Mouse (Mus musculus): ENCODE data around the gene Sytl2.

The Sytl2 gene

DNA sequence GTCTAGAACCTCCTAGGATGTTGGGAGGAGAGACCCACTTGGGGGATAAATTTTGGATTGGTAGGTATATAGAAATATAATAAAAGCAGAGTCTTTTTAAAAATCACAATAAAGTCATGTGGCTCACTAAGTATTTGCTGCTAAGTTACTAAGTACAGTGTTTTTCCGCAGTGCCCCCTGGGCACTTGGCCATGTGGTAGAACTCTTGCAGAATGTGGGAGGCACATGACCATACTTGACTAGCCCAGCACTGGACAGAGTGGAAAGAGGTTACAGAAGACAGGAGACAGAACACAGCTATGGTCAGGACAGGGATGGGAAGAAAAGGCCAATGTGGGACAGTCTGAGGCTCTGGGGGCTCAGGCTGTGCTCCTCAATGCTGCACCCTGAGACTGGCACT is 4.9 kb downstream of the Sytl2 start:
- in situ Hi-C loops (cut with MboI, MseI) = no loop called here

- in situ Hi-C loops (cut with MboI, MseI) = no loop called here
Measured at GRCm38 (mm10) chr7:90308003-90308402, 6.0 kb downstream of the Sytl2 start.

- in situ Hi-C loops (cut with MboI, MseI) = no loop called here
Measured at GRCm38 (mm10) chr7:90312151-90312883, 10.3 kb downstream of the Sytl2 start.

DNA sequence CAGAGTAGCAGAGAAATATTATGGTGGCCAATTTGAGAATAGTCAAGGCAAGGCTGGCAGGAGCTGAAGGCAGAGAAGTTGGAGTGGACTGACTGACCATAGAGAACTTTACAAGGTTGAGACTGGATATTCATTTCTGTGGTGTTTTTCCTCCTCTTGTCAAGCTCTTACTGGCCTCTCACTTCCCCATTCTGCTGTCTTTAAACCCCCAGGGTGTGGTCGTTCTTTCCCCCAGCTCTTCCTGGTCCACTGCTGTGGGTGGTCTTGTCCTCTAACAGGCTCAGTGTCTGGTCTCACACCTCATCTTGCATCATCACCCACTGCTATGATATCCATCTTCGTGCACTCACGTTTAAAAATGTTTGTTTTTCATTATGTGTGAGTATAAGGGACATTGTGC is 11.4 kb downstream of the Sytl2 start:
- in situ Hi-C loops (cut with MboI, MseI) = no loop called here

GRCm38 (mm10) chr7:90316823-90317222 is 14.8 kb downstream of the Sytl2 start:
- in situ Hi-C loops (cut with MboI, MseI) = no loop called here

DNA sequence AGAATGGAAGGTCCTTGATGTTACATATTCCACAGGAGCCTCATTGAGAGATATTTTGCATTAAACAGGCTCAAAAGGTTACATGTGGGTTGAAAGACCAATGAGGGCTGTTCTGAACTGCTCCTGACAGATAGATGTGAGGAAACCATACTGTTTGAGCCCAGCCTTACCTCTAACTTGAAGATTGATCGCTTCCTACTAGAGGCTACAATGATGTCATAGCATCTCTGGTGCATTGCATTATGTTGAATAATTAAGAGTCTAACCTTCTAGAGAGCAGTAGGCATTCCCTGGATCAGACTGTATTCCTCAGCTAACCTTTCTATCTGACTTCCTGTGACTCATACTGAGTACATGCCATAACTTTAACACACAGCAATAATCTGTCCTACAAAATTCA is 17.4 kb downstream of the Sytl2 start:
- in situ Hi-C loops (cut with MboI, MseI) = no loop called here

- in situ Hi-C loops (cut with MboI, MseI) = no loop called here
Measured at GRCm38 (mm10) chr7:90320124-90320523, 18.1 kb downstream of the Sytl2 start.

DNA sequence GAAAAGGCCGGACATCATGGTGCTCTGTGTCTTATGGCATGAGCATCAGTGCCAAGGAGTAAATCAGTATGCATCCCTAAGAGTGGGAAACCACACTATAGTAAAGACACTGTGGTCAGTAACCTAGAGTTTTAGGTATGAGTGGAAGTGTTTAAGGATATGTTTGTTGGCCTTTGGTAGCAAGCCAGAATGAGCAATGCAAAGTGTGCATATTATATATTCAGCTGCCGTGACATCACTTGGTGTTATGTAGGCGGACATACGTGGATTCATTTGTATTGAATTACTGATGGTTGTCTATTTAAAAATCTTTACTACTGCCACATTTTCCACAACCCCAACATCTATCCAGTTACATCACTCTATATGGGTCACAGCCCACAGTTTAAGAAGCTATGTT is 23.1 kb downstream of the Sytl2 start:
- in situ Hi-C loops (cut with MboI, MseI) = no loop called here

GRCm38 (mm10) chr7:90330200-90330599 is 28.1 kb downstream of the Sytl2 start:
- in situ Hi-C loops (cut with MboI, MseI) = no loop called here

GRCm38 (mm10) chr7:90332483-90333065 is 30.5 kb downstream of the Sytl2 start:
- in situ Hi-C loops (cut with MboI, MseI) = no loop called here

GRCm38 (mm10) chr7:90334362-90334761 is 32.3 kb downstream of the Sytl2 start:
- in situ Hi-C loops (cut with MboI, MseI) = no loop called here

- in situ Hi-C loops (cut with MboI, MseI) = no loop called here
Measured at GRCm38 (mm10) chr7:90334831-90335230, 32.8 kb downstream of the Sytl2 start.

- in situ Hi-C loops (cut with MboI, MseI) = no loop called here
Measured at GRCm38 (mm10) chr7:90335755-90336194, 33.7 kb downstream of the Sytl2 start.

DNA sequence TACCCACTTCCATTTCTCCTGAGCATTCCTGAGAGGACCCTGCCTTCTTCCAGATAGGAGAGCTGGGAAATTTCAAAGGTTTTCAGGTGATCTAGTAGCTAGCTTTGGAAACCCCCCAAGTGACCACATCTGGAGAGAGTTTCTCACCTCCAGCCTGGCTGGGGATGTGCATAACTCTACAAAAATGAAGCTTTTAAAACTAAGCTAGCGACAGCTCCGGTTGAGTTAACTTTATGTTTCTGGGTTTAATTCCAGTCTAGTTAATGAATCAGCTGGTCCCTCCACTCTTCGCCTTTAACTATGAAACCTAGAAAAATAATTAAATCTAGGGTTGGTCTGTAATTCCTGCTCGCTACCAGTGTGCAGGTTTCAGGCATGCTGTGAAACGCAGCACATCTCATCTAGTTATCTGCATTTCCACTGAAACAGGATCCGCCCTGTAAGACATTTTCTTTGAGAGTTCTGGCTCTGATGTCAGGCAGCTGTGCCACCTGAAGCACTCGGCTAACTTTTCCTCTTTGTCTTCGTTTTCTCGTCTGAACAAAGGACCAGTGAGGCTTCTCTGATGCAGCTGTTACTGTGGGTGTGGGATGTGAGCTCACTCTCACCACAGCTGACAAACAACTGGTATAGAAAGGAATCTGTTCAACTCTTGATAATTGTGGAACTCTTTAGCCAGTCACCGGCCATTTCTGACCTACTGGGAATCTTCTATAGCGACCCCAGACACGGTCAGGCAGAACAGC is 39.3 kb downstream of the Sytl2 start:
- in situ Hi-C loops (cut with MboI, MseI) = loop anchor here (10.0 kb wide), 1 partner anchor 1037 kb away; no protein-coding TSS in a partner anchor

- in situ Hi-C loops (cut with MboI, MseI) = loop anchor here (10.0 kb wide), 1 partner anchor 1040 kb away; no protein-coding TSS in a partner anchor
Measured at GRCm38 (mm10) chr7:90344903-90345302, 42.9 kb downstream of the Sytl2 start.

- in situ Hi-C loops (cut with MboI, MseI) = loop anchor here (10.0 kb wide), 1 partner anchor 1043 kb away; no protein-coding TSS in a partner anchor
Measured at GRCm38 (mm10) chr7:90347779-90348437, 45.9 kb downstream of the Sytl2 start.

DNA sequence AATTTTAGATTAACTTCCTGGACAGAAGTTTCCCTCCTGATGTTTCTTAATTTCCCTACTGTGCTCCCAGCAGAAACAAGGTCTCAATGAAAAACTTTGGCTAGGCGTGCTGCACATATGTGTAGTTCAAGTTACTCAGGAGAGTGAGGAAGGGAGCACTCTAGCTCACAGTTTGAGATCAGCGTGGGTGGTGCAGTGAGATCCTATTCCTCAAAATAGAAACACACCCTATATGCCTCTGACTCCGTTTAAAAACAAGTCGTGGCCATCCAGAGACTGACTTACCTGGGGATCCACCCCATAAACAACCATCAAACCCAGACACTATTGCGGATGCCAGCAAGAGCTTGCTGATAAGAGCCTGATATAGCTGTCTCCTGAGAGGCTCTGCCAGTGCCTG is 47.0 kb downstream of the Sytl2 start:
- in situ Hi-C loops (cut with MboI, MseI) = loop anchor here (10.0 kb wide), 1 partner anchor 1044 kb away; no protein-coding TSS in a partner anchor

- in situ Hi-C loops (cut with MboI, MseI) = loop anchor here (10.0 kb wide), 1 partner anchor 57 kb away; no protein-coding TSS in a partner anchor
Measured at GRCm38 (mm10) chr7:90352183-90352582, 50.1 kb downstream of the Sytl2 start.

DNA sequence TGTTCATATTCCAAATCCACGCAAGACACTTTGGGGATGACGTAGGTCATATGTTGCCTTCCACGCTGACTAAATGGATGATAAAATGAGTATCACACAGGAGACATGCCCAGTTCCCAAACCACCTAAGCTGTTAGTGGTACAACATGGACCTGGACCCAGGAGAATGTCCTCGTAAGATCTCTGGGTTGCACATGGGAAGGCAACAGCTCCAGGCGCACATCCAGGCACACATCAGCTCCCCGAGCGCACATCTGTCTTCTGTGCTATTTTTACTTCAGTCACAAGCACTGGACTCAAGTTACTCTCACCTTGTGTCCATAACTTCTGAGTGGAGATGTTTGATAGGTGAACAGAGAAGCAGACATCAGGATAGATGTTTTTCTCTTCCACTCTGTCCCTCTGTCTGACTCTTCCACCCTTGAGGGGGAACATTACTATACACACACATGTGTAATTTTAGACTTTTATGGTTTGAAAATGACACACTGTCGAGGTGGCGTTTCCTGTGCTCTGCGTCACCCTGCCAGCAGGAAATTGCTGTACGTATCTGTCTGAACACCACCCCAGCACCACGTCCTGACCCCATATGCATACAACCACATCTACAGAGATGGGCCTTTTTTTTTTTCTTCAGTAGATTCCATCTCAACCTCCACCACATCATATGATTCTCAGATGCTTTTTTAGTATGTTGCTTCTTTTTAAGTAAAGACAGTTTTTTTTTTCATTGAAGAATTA is 51.6 kb downstream of the Sytl2 start:
- in situ Hi-C loops (cut with MboI, MseI) = loop anchor here (10.0 kb wide), 1 partner anchor 59 kb away; no protein-coding TSS in a partner anchor

DNA sequence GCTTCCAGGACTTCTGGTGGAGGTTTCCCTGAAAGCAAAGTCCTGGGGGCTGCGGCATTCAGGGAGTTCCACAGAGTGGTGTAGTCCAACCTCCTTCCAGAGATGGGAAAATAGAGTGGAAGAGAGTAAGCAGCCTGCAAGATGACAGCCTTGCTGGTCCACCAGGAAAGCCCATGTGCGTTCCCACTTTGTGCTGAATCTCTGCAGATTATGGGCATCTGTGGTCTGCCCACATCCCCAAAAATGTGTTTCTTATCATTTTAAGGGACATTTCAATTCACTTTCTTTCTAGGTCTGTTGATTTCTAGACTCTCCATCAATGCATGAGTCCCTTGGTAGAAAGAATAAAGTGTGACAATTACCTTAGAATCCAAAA is 52.2 kb downstream of the Sytl2 start:
- in situ Hi-C loops (cut with MboI, MseI) = loop anchor here (10.0 kb wide), 1 partner anchor 59 kb away; no protein-coding TSS in a partner anchor

DNA sequence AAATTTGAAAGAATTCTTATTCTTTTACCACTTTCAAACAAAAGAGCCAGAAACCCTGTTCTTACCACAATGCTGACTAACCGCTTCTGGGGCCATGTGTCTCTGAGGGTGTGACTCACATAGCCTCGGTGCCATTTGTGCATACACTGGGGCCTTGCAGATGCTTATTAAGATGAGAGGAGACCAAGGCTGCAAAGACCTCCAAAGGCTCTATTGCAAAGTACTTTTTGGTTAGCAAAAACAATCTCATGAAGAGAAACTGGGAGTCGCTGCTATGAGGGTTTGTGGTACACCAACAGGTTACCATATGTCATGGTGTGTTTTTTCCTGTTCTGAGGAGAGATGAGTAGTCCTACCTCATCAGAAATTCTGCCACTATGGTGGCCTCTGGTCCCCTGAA is 53.4 kb downstream of the Sytl2 start:
- in situ Hi-C loops (cut with MboI, MseI) = loop anchor here (10.0 kb wide), 1 partner anchor 61 kb away; no protein-coding TSS in a partner anchor

Measured in regulatory T cell (primary cell).